ENCODE assay signal across 27 mouse cellular contexts in the genomic region with DNA sequence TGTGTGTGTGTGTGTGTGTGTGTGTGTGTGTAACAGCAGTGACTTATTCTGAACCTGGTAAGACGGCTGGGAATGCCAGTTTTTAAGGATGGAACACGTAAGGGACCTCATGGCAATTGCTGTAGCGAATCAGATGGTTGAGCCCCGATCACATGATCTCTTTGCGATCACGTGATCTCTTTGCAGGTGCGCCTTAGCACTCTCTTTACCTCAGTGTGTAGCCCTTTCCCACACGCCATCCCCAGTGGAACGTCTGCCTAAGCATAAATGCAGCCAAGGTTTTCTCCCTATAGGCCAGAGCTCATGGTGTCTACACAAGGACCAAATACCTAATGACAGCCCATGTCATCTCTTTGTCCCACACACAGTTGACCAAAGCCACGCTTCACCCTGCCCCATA.
A peak's percentile ranks its signal among the peaks of the same experiment; 100 is the strongest.
DNase-seq lines count a peak whose midpoint lies in the region; ATAC-seq and TF ChIP-seq lines count a peak whose summit lies in the region.
"Had no signal": no experiment of that assay in that cellular context is flagged by ENCODE, and none has a peak within 500 bp of the region (broad histone marks: within the 10 kb centered on the region; RNA-seq: fewer than 3 reads in every experiment).

No protein-coding gene starts in this region.

- no peak for TF ChIP-seq CTCF in bone marrow macrophage, adult 2 months (IDR thresholded peaks at IDR 0.05; ENCODE audit: low read depth, low read length)

- ATAC-seq in monocyte, adult 5-6 weeks (replicated peaks; ENCODE audit: insufficient number of reproducible peaks, low FRiP score, low TSS enrichment, poor library complexity, severe bottlenecking): no peak
- ATAC-seq: activated CD4-positive, CD25-positive, alpha-beta regulatory T cell, adult 4 months; CD4-positive, CD25-positive, alpha-beta regulatory T cell, adult 4 months; forebrain, embryonic 14.5 days; hindbrain, embryonic 16.5 days; intestine, embryonic 15.5 days; Patski had no signal

- no peak overlapping the region for H3K27ac ChIP-seq in ES-E14 (ENCODE audit: insufficient read depth, low read depth, low read length, poor library complexity, severe bottlenecking)
- H3K27ac ChIP-seq in bone marrow macrophage, adult 2 months (ENCODE audit: insufficient read depth, low read depth, low read length): peak overlapping the region; percentile 70
- H3K27ac ChIP-seq: embryonic facial prominence, embryonic 12.5 days; embryonic facial prominence, embryonic 15.5 days; heart, embryonic 15.5 days; hindbrain, embryonic 10.5 days; intestine, embryonic 15.5 days had no signal

- H3K4me1 ChIP-seq in ES-E14 (ENCODE audit: control insufficient read depth in 2 of 2, insufficient read depth in 2 of 2, low read length in 2 of 2, poor library complexity in 1 of 2): peaks cover 0 to 3% of the 10 kb centered on the region in 2 experiments; a peak in 1 of 4 replicates
- peaks cover 35% of the 10 kb centered on the region for H3K4me1 ChIP-seq in bone marrow macrophage, adult 2 months (ENCODE audit: control insufficient read depth, insufficient read depth, low read length)
- H3K4me1 ChIP-seq: hindbrain, embryonic 10.5 days had no signal

- no peak overlapping the region for H3K4me3 ChIP-seq in ES-E14 (ENCODE audit: insufficient read depth in 1 of 2, low read depth in 1 of 2, low read length in 2 of 2, poor library complexity in 1 of 2, severe bottlenecking in 1 of 2)
- H3K4me3 ChIP-seq in bone marrow macrophage, adult 2 months (ENCODE audit: insufficient read depth, low read length): no peak overlapping the region
- H3K4me3 ChIP-seq: embryonic facial prominence, embryonic 12.5 days; embryonic facial prominence, embryonic 15.5 days; heart, embryonic 12.5 days; heart, embryonic 15.5 days; hindbrain, embryonic 10.5 days; hindbrain, embryonic 13.5 days; intestine, embryonic 15.5 days had no signal

- DNase-seq in ES-CJ7 (ENCODE audit: low read depth, low spot score) (peak; percentile 73), ES-E14 (ENCODE audit: low read depth, low spot score) (peak; percentile 39)
- DNase-seq in lung, postnatal 10 days: no peak
- no peak for DNase-seq in spleen, postnatal 36 days (ENCODE audit: low spot score in 2 of 2)
- DNase-seq: adrenal gland, adult 8-10 months; adrenal gland, postnatal 25 days; cerebellum, adult 18-20 months; cerebellum, adult 9-10 months; cerebellum, postnatal 25 days; gastrocnemius, postnatal 36 days; heart, postnatal 10 days; heart, postnatal 36 days had no signal

- no peaks in the 10 kb centered on the region for H3K9me3 ChIP-seq in ES-E14 (ENCODE audit: control insufficient read depth, insufficient read depth, low read depth, low read length)
- H3K9me3 ChIP-seq: embryonic facial prominence, embryonic 12.5 days; embryonic facial prominence, embryonic 15.5 days; heart, embryonic 12.5 days; heart, embryonic 15.5 days; hindbrain, embryonic 10.5 days; hindbrain, embryonic 13.5 days; intestine, embryonic 15.5 days had no signal

- H3K36me3 ChIP-seq in ES-E14 (ENCODE audit: control insufficient read depth, insufficient read depth, low read length, poor library complexity, severe bottlenecking): no peaks in the 10 kb centered on the region
- H3K36me3 ChIP-seq: G1E had no signal

- no peak overlapping the region for H3K9ac ChIP-seq in ES-E14 (ENCODE audit: insufficient read depth, low read depth, low read length, poor library complexity, severe bottlenecking)
- H3K9ac ChIP-seq: embryonic facial prominence, embryonic 12.5 days; embryonic facial prominence, embryonic 15.5 days; heart, embryonic 12.5 days; heart, embryonic 15.5 days; hindbrain, embryonic 13.5 days; intestine, embryonic 15.5 days had no signal

- in situ Hi-C loops in ES-E14 (cut with MboI; ENCODE audit: low sequenced_read_pairs in 2 of 2, unreplicated experiment in 2 of 2): no loop called here

- no peak for TF ChIP-seq POLR2A in bone marrow macrophage, adult 2 months (IDR thresholded peaks at IDR 0.05; ENCODE audit: borderline replicate concordance, low read depth, low read length)

TF ChIP-seq in ES-E14, 5 proteins besides CTCF, POLR2A, EP300 and RAD21:
- TF ChIP-seq HCFC1 (IDR thresholded peaks at IDR 0.05; ENCODE audit: borderline replicate concordance, insufficient read depth, low read length) (no peak), MAFK (IDR thresholded peaks at IDR 0.05; ENCODE audit: insufficient read depth, low read depth, low read length) (no peak), ZC3H11A (IDR thresholded peaks at IDR 0.05; ENCODE audit: borderline replicate concordance, low read depth, low read length) (no peak), CHD2 (IDR thresholded peaks at IDR 0.05; ENCODE audit: low read depth, low read length) (no peak), ZNF384 (IDR thresholded peaks at IDR 0.05; ENCODE audit: low read depth, low read length) (no peak)
TF ChIP-seq in ES-E14: peak in this region for 0.

Comparison
In these comparisons a context has a peak if more than half of its experiments do, and no peak if none do; other contexts are left out.
1. DNase-seq: peak in ES-CJ7 (single experiment) and ES-E14 (single experiment); none in lung, postnatal 10 days (single experiment) and spleen, postnatal 36 days (0 of 2).